Mouse (Mus musculus) limb, embryonic 11.5 days (tissue): ENCODE data around the gene Rgs19. TPM values are rescaled to one million over a fixed set of nuclear protein-coding genes. Genes with fewer than 3 reads are reported as not detected.

Source experiments
- ATAC-seq: fragments of 200-750 bp; cut with Nextera tagmentation; 2 replicates; pipeline ENCODE4 v1.8.0; 2017; ENCODE audit warnings: low read depth; ENCODE audit not compliant: insufficient number of reproducible peaks, low FRiP score, low TSS enrichment
- DNase-seq: peaks from one replicate; pipeline ENCODE4 v3.0.0-alpha.2; 2015; ENCODE audit warnings: low spot score
- H3K27ac ChIP-seq: fragments of 300-500 bp; sonication (generic); replicated peaks from 2 replicates; pipeline ENCODE4 v1.5.1; 2014; ENCODE audit warnings: low read depth, mild to moderate bottlenecking, low read length
- H3K27me3 ChIP-seq: fragments of 300-500 bp; sonication (generic); 2 replicates; pipeline ENCODE4 v1.6.1; 2014; ENCODE audit warnings: mild to moderate bottlenecking, low read length, mixed read lengths; ENCODE audit not compliant: control insufficient read depth, insufficient read depth
- H3K36me3 ChIP-seq: fragments of 300-500 bp; sonication (generic); 2 replicates; pipeline ENCODE4 v1.6.1; 2014; ENCODE audit warnings: mild to moderate bottlenecking, low read length, moderate library complexity, mixed read lengths; ENCODE audit not compliant: control insufficient read depth, insufficient read depth
- H3K4me1 ChIP-seq: fragments of 300-500 bp; sonication (generic); 2 replicates; pipeline ENCODE4 v1.6.1; 2014; ENCODE audit warnings: low read length, mixed read lengths; ENCODE audit not compliant: control insufficient read depth, insufficient read depth
- H3K4me2 ChIP-seq: fragments of 300-500 bp; sonication (generic); 2 replicates; pipeline ENCODE4 v1.6.1; 2014; ENCODE audit warnings: low read depth, mild to moderate bottlenecking, moderate library complexity; ENCODE audit not compliant: severe bottlenecking
- H3K4me3 ChIP-seq: fragments of 300-500 bp; sonication (generic); 2 replicates; pipeline ENCODE4 v1.5.1; 2014; ENCODE audit warnings: low read depth, low read length
- H3K9ac ChIP-seq: fragments of 300-500 bp; sonication (generic); 2 replicates; pipeline ENCODE4 v1.6.1; 2014; ENCODE audit warnings: mild to moderate bottlenecking, low read length
- H3K9me3 ChIP-seq: fragments of 300-500 bp; sonication (generic); 2 replicates; pipeline ENCODE4 v1.6.1; 2016; ENCODE audit warnings: low read length; ENCODE audit not compliant: control insufficient read depth
- WGBS: fragments of 180-500 bp; shearing (Covaris S2); extraction: QIAGEN DNeasy Blood & Tissue Kit; methylation state at CpG from one replicate; pipeline ENCODE4 v1.1.7; 2014; 5-methylcytosine and 5-hydroxymethylcytosine counted together
- polyA plus RNA-seq: library from polyadenylated mRNA; unstranded; fragments of >200 nt; fragmentation: Nextera tagmentation; extraction: Ambion mirVana; gene quantifications from 2 replicates; pipeline ENCODE4 v1.2.1, GENCODE M21; 2014

Gene Rgs19
- polyA plus RNA-seq, 1 experiment from 2014 or later: 92.5 TPM

GRCm38 (mm10) chr2:181691571-181691970, 2.2 kb downstream of the Rgs19 start:
- 91% methylated on average over 4 of the region's 4 CpGs for WGBS
- no peak for ATAC-seq
- Histone ChIP-seq H3K4me2 (no peak overlapping the region), H3K4me3 (no peak overlapping the region), H3K36me3 (peaks cover 6% of the 10 kb centered on the region; the same call in 1 of the 2 replicates), H3K9me3 (no peaks in the 10 kb centered on the region), H3K4me1 (peaks cover 9% of the 10 kb centered on the region), H3K27ac (no peak overlapping the region), H3K27me3 (no peaks in the 10 kb centered on the region), H3K9ac (no peak overlapping the region)
- DNase-seq: no peak

- DNase-seq: no peak
- no peak overlapping the region for H3K9ac ChIP-seq
Measured at GRCm38 (mm10) chr2:181691083-181691482, 2.7 kb downstream of the Rgs19 start.

GRCm38 (mm10) chr2:181689466-181690160, 4.2 kb downstream of the Rgs19 start:
- ATAC-seq (no peak), DNase-seq (no peak)
- H3K4me2 ChIP-seq: no peak overlapping the region
- no peak overlapping the region for H3K9ac ChIP-seq
- WGBS: 93% methylated on average over 10 of the region's 10 CpGs
- peaks cover 9% of the 10 kb centered on the region for H3K4me1 ChIP-seq
- no peaks in the 10 kb centered on the region for H3K9me3 ChIP-seq
- H3K27ac ChIP-seq: no peak overlapping the region
- peaks cover 6% of the 10 kb centered on the region; the same call in 1 of the 2 replicates for H3K36me3 ChIP-seq
- H3K27me3 ChIP-seq: no peaks in the 10 kb centered on the region
- H3K4me3 ChIP-seq: no peak overlapping the region

More at GRCm38 (mm10) chr2:181691083-181691482, 2.7 kb downstream of the Rgs19 start:
- Histone ChIP-seq H3K27ac (no peak overlapping the region), H3K4me3 (no peak overlapping the region), H3K36me3 (peaks cover 6% of the 10 kb centered on the region; the same call in 1 of the 2 replicates), H3K27me3 (no peaks in the 10 kb centered on the region), H3K4me2 (no peak overlapping the region), H3K9me3 (no peaks in the 10 kb centered on the region), H3K4me1 (peaks cover 9% of the 10 kb centered on the region)
- WGBS: 87% methylated on average over 6 of the region's 6 CpGs
- no peak for ATAC-seq

- no peak for DNase-seq
- H3K4me2 ChIP-seq: no peak overlapping the region
- no peaks in the 10 kb centered on the region for H3K27me3 ChIP-seq
- no peak overlapping the region for H3K27ac ChIP-seq
- H3K36me3 ChIP-seq: peaks cover 6% of the 10 kb centered on the region; the same call in 1 of the 2 replicates
- peaks cover 3% of the 10 kb centered on the region for H3K4me1 ChIP-seq
- no peak for ATAC-seq
- H3K4me3 ChIP-seq: no peak overlapping the region
- no peaks in the 10 kb centered on the region for H3K9me3 ChIP-seq
- WGBS: 92% methylated on average over 8 of the region's 8 CpGs
- no peak overlapping the region for H3K9ac ChIP-seq
Measured at GRCm38 (mm10) chr2:181687586-181687985, 6.2 kb downstream of the Rgs19 start.

- H3K4me2 ChIP-seq: no peak overlapping the region
- DNase-seq (no peak), ATAC-seq (no peak)
- H3K27ac ChIP-seq: no peak overlapping the region
- no peaks in the 10 kb centered on the region for H3K27me3 ChIP-seq
- H3K4me3 ChIP-seq: no peak overlapping the region
- H3K9me3 ChIP-seq: no peaks in the 10 kb centered on the region
- H3K9ac ChIP-seq: no peak overlapping the region
- peaks cover 6% of the 10 kb centered on the region; the same call in 1 of the 2 replicates for H3K36me3 ChIP-seq
- H3K4me1 ChIP-seq: peaks cover 6% of the 10 kb centered on the region
- 93% methylated on average over 4 of the region's 4 CpGs for WGBS
Measured at GRCm38 (mm10) chr2:181685686-181686085, 8.1 kb downstream of the Rgs19 start.

GRCm38 (mm10) chr2:181684713-181685112, 9.1 kb downstream of the Rgs19 start:
- Histone ChIP-seq H3K36me3 (peaks cover 6% of the 10 kb centered on the region; the same call in 1 of the 2 replicates), H3K9me3 (no peaks in the 10 kb centered on the region), H3K27ac (no peak overlapping the region), H3K4me3 (no peak overlapping the region), H3K4me2 (no peak overlapping the region), H3K27me3 (no peaks in the 10 kb centered on the region), H3K9ac (no peak overlapping the region), H3K4me1 (peaks cover 7% of the 10 kb centered on the region)
- 89% methylated on average over 1 of the region's 1 CpGs for WGBS
- ATAC-seq (no peak), DNase-seq (no peak)

- Histone ChIP-seq H3K9me3 (no peaks in the 10 kb centered on the region), H3K27ac (no peak overlapping the region), H3K4me2 (no peak overlapping the region), H3K9ac (no peak overlapping the region), H3K4me1 (peaks cover 9% of the 10 kb centered on the region), H3K4me3 (no peak overlapping the region), H3K27me3 (no peaks in the 10 kb centered on the region), H3K36me3 (no peaks in the 10 kb centered on the region; the same call in 1 of the 2 replicates)
- 68% methylated on average over 4 of the region's 4 CpGs for WGBS
- ATAC-seq (no peak), DNase-seq (no peak)
Measured at GRCm38 (mm10) chr2:181683381-181683780, 10.4 kb downstream of the Rgs19 start.

GRCm38 (mm10) chr2:181681978-181682377, 11.8 kb downstream of the Rgs19 start:
- Histone ChIP-seq H3K9ac (no peak overlapping the region), H3K27ac (no peak overlapping the region), H3K36me3 (no peaks in the 10 kb centered on the region; the same call in 1 of the 2 replicates), H3K4me3 (no peak overlapping the region), H3K9me3 (no peaks in the 10 kb centered on the region), H3K27me3 (no peaks in the 10 kb centered on the region), H3K4me2 (no peak overlapping the region), H3K4me1 (peaks cover 13% of the 10 kb centered on the region)
- 94% methylated on average over 1 of the region's 1 CpGs for WGBS
- DNase-seq: no peak
- no peak for ATAC-seq
